Mouse (Mus musculus) adrenal gland, adult 10 weeks (tissue): Measurements from ENCODE around the gene Vmn1r60. TPM values are rescaled to one million over a fixed set of nuclear protein-coding genes. Genes with fewer than 3 reads are reported as not detected.

Experiments used
- polyA plus RNA-seq: library from polyadenylated mRNA; stranded (reverse); fragments of 350-450 nt; fragmentation: Illumina TruSeq; extraction: RNeasy Lipid Tissue Mini Kit (QIAGEN cat#74804); gene quantifications from one replicate; pipeline ENCODE4 v1.2.3, GENCODE M21; 2014; ENCODE audit warnings: low read depth, low replicate concordance

The Vmn1r60 gene
- not detected for polyA plus RNA-seq

GRCm38 (mm10) chr7:5547217-5547616, at the start of gene Vmn1r60:
Gene Vmn1r60 (minus strand): TSS chr7:5547317.

DNA sequence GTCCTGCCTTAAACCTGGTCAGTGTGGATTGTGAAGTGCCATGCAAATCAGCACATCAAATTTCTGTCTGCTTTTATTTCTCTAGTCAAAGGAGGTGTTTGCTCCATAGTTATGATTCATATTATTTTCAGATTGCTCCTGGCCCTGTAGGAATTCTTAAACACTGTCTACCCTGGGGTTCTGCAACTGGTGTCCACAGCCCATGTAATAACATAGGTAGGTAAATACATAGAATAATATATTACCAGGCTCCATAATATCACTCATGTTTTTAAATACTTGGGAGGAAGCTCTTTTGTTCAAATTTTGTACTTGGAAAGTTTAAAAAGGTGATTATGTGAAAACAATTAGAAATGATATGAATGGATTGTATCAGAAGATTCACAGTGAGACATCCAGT, 53.3 kb downstream of the Vmn1r60 start, which contains the start of gene Vmn2r28:
Vmn2r28 (minus strand) TSS at position 101 of the 400 bp plus-strand sequence.

Other genes with a start within 250 kb of the Vmn1r60 start
- gene Gm5065, start 196.8 kb downstream of the Vmn1r60 start, polyA plus RNA-seq = not detected
- gene Nlrp2, start 196.3 kb downstream of the Vmn1r60 start, polyA plus RNA-seq = not detected
- gene Vmn1r58, start 133.9 kb downstream of the Vmn1r60 start, polyA plus RNA-seq = not detected
- gene Vmn1r59, start 90.5 kb downstream of the Vmn1r60 start, polyA plus RNA-seq = not detected
- not detected for gene Vmn2r28, start 53.4 kb downstream of the Vmn1r60 start, polyA plus RNA-seq
- gene Vmn1r61, start 66.0 kb upstream of the Vmn1r60 start, polyA plus RNA-seq = not detected
- not detected for gene Vmn1r62, start 126.3 kb upstream of the Vmn1r60 start, polyA plus RNA-seq